Mouse (Mus musculus): ENCODE results near the gene Tomm20.

- TF ChIP-seq CTCF (IDR thresholded peaks at IDR 0.05; ENCODE audit: low read depth, low read length): no peak
- TF ChIP-seq POLR2A (IDR thresholded peaks at IDR 0.05; ENCODE audit: borderline replicate concordance, low read depth, low read length): no peak
These were observed 22.7 kb downstream of the Tomm20 start for GRCm38 (mm10) chr8:126922981-126923380.
